Mouse (Mus musculus) heart, postnatal 4 days (tissue): ENCODE measurements around the gene Slc16a12. TPM values are rescaled to one million over a fixed set of nuclear protein-coding genes. Genes with fewer than 3 reads are reported as not detected.

Experiments
- DNase-seq: peaks from one replicate; pipeline ENCODE4 v3.0.0; 2021
- total RNA-seq, 2 experiments: library from RNA; stranded (reverse); gene quantifications; 2 replicates each; pipeline ENCODE4 v1.2.3; 2021

The Slc16a12 gene
- total RNA-seq, 2 experiments from 2014 or later = 13.3 to 13.4 TPM

DNA sequence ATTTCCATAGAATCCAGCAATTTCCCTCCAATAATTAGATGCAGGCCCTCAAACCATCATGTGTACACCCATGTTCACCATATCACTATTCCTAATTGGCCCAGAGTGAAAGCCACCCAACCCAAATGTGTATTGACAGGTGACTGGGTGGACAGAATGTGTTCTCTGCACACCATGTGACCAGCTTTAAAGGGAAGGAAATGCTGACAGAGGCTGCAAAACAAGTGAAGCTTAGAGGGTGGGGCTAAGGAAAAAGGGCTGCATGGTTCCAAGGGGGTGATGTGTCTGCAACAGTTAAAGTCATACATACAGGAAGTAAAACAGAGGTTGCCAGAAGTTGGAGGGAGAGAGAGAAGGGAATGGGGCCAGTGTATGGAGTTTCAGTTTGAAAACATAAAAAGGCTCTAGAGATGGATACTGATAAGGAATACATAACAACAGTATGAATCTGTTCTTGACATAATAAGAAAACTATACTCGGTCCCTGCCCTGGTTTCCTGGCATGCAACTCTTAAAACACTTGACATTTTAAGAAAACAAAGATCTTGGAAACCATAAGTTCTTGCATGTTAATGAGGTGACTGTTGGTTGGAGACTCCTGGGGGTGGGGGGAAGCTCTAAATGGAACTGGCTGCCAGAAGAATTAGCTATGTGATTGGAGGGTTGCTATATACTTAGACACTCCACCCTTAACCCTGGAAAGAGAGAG, 20.7 kb downstream of the Slc16a12 start:
- no peak for DNase-seq

DNA sequence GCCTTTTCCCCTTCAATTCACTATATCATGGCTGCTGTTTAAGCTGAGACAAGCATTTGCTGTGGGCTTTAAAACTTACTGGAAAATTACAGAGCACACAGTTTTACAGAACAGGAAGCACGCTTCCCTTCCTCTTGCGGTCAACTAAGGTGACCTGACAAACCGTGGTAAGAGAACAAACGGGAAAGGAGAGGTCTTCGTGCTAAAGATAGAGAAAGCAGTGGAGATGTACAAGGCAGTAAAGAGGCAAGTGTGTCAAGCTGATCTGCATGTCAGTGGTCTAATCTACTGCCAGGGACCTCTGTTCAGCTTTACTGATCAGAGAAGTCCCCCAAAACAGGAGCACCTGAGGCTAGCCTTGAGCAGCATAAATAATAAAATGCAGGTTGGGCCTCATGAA, 21.7 kb downstream of the Slc16a12 start:
- DNase-seq = no peak

DNA sequence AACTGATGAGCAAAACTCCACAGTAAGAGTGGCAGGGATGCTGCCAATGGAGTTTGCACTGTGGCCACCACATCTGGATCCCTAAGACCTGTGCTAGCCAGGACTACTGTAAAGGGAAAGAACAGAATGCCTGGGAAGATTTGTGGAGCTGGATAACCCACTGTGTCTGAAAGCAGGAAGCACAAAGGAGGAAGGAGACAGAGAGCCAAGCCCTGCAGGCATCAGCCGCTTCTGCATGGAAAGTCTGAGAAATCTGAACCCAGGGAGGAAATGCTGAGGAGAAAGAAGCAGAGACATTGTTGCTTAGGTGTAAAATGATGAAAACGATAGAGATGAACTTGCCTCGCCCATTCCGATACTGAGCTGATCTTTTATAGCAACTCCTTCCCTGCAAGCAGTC, 22.5 kb downstream of the Slc16a12 start:
- DNase-seq = no peak

DNA sequence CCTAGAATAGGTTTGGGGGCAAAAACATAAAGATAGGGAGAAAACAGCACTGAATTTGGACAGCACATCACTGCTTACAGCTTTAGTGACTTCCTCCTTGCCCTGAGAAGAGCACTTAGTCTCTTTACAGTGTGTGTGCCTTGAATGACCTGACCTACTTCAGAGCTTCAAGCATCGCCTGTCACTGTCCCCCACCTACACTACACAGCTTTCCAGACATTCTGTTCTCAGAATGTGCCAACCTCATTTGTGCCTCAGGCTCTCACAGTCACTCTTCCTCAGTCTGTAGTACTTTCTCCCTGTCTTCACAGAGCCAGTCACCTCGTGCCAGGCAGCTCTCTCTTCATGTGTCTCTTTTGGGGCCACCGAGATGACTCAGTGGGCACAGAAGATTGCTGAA, 24.5 kb downstream of the Slc16a12 start:
- no peak for DNase-seq

DNA sequence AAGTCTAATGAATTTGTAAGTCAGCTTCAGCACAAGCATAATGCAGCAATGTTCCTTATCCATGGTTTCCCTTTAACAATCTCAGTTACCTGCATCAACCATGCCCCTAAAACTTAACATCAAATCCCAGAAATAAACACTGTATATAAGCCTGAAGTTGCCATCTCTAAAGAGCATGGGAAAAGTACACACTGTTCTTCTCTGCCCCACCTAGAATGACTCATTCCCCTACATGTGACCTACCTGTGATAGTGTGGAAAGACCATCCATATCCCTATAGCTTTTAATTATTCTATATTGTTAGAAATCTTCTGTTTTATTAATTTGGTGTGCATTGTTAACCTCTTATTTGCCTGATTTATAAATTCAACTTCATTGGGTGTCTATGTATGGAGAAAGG, 27.0 kb downstream of the Slc16a12 start:
- no peak for DNase-seq

DNA sequence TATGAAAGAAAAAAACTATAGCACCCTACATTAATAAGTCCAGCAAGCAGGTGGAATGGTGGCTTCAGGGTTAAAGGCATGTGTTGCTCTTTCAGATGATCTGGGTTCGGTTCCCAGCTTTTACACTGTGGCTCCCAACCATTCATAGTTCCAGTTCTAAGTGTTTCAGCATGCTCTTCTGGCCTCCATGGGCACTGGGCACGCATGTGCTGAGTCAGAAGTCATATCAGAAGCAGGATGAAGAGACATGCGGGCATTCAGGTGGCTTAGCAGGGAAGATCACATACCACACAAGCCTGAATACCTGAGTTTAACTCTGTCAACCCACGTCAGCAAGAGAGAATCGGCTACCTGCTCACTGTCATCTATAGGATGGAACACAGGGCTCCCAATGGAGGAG, 28.1 kb downstream of the Slc16a12 start:
- DNase-seq = no peak

DNA sequence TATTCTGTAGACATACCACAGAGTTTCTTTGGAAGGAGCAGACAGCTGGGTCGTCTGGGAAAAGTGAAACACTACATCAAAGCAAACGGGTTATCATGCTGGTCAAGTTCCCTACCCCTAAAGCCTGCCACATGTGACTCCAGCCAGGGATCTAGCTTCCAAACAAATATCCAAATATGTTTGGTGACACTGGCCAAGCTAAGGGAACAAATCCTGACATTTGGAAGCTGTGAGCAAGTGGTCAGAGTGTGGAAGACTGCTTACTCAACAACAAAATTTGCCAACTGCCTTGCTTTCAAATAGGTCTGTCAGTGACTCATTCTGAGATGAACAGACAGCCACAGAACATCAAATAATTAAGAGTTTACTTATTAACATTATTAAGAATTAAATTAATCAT, 28.6 kb downstream of the Slc16a12 start:
- DNase-seq = no peak

DNA sequence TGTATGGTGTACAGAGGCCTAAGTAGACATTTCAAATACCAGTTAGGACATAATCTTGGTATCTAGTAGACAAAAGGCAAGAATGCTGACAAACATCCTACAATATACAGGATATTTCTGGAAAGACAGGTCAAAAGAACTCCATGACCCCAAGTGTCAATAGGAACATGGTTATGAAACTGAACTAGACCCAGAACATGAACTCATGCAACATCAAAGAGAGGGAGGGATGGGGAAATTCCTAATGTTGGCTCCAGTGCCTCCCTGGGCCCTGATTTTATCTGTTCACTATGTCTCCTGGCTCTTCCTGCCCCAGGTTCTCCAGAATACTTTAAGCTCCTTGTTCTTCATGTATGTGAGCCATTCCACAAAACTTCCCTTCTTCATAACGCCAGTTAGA, 31.2 kb downstream of the Slc16a12 start:
- no peak for DNase-seq

DNA sequence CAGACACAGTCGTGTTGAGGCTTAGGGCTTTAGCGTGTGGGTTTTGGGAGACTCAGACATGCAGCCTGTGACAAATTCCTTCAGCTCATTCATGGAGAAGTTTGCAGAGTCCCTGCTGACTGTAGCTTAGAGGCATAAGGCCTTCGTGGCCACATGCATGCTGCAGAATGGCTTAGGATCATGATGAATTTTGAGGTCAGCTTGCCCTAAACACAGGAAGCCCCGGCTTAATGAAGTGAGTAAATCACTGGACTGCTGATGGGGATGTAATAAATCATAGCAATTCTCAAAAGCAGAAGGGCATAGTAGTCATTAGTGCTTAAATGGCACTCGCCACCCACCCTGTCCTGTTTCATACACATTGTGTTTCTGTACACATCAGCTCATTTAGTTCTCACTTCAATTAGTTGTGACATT, 32.8 kb downstream of the Slc16a12 start:
- no peak for DNase-seq

DNA sequence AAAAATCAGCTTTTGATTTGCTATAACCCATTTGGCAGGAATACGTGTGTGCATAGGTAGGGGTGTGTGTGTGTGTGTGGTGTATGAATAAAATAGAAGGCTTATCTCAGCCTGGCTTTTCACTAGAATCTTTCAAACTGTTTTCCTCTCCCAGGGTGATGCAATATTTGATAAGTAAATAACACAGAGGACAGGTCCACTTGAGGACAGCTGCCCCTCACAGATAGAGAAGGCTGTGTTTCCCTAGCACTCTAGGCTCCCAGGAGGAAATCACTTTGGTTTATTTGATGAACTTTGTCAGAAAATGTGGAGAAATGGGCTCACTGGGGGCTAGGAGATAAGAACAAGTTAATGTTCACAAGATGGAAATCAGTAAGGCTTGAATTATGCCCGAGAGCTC, 35.0 kb downstream of the Slc16a12 start:
- no peak for DNase-seq

DNA sequence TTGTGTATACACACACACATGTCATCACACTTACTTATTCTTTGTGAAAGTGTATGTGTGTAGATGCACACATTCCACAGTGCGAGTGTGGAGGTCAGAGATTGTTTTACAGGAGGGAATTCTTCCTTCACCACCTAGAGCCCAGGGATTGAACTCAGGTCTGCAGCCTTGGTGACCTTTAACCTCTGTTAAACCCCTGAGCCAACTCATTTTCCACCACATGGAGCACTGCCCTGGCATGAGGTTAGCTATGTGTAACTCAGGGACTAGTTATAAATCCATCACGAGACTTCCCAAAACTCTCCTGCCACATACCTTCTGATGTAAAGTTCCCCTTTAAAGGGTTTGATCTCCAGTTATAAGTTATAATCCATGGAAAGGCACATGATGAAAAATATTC, 38.9 kb downstream of the Slc16a12 start:
- no peak for DNase-seq

DNA sequence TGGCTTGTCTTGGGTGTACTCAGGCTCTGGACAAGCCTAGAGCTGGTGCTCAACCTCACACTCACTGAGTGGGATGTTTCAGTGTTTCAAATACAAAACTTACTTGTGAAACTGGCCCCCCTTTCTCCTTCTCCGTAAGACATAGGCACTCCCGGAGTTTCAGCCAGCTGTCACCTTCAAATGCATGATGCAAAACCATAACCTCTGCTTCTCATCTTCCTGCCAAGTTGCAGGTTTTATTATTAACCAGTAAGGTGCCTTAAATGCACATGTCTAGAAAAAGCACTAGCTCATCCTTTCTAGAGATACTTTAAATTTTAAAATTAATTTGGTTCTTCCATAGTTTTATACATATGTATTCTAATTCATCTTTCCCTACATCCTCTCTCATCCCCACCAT, 39.5 kb downstream of the Slc16a12 start:
- DNase-seq = no peak

DNA sequence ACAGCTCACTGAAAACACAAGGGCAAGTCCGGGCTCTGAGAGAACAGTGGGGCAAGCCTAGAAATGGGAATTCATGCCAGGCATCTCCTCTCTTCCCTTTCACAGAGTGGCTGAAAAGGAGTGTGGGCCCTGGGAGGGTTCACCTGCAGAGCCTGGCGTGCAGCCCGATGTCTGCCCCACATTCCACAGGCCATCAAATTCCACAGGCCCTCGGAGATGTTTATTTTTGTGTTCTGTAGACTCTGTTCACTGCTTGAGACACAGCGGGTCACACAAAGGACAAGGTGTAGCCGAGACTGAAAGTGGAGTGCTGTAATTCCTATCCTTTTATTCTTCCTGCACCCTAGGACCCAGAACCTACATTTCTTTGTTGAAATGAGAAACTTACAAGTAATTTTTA, 40.8 kb downstream of the Slc16a12 start:
- DNase-seq = no peak

DNA sequence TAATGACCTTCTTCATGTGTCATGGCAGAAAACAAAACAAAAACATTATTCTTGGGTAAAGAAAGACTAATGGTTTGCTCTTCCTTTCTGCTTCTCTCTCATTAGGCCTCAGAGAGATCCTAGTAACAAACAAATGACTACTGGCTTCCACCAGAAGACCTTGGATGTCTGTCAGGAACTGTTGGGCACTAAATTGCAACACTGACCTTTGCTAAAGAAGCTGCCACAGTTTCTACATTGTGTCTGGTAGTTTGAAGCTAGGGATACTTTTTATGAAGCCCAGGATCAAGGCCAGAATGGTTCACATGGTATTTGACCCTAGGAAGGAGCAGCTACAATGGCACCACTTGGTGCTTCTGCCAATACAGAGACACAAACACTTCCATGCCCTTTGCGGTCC, 41.9 kb downstream of the Slc16a12 start:
- DNase-seq = no peak

DNA sequence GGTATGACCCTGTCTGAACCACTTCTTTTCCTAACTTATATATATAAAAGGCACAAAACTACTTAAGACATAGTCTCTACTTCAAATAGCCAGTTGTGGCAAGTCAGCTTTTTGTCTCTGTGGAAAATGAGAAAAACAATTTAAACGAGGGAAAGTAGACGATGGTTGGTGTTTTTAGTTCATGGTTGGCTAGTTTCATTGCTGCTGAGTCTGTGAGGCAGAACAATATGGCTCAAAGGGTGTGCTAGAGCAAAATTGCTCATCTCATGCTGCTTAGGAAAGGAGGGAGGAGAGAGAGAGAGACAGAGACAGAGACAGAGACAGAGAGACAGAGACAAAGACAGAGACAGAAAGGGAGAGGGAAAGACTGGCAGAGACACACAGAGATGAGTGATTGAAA, 47.8 kb downstream of the Slc16a12 start:
- no peak for DNase-seq

DNA sequence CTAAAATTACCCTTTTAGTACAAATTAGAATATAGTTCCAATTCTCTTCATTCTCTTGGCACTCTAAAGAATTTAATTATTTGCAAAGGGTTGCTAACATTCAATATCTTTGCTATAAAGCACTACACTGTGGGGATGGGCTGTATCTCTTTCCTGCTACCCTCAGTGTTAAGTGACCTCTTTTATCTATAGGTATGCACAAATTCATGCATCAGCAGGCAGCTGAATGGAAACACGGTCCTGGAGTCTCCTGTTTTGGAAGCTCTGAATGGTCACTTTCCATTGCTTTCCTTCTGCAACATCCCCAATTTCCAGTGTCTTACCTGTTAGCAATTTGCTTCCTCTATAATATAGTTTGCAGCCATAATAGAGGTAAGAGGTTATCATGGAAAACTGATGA, 48.2 kb downstream of the Slc16a12 start:
- no peak for DNase-seq

DNA sequence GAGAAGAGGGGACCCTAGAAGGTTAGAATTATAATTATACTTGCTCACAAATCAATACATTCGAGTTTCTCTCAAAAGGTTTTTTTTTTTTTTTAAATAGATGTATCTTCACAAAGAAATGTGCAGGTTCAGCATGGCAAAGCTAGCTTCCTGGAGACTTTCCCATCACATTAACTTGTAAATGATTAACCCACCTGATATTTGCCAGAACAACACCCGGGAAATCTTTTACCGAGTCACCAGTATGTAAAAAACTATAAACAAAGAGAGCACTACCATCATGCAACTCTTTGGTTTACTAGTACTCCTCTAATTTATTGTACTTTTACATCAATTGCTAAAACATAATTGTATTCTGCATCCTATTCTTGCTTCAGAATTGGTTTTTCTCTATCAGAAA, 48.7 kb downstream of the Slc16a12 start:
- DNase-seq = no peak

DNA sequence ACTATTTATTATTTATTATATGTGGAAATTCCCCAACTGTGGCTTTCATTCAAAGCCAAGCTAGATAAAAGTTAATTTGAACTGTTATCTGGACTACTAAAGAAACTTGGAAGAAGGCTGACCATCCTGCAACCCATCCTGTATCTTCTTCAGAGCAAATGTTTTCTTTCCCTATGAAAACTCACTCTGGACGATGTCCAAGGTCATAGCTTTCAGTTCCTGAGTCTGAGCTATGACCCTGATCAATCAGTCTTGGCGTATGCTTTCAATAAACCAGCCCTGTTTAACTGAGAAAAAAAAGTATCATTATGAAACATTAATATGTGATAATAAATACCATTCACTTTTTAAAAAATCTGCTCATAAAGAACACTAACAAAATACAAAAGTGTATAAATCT, 49.6 kb downstream of the Slc16a12 start:
- no peak for DNase-seq

DNA sequence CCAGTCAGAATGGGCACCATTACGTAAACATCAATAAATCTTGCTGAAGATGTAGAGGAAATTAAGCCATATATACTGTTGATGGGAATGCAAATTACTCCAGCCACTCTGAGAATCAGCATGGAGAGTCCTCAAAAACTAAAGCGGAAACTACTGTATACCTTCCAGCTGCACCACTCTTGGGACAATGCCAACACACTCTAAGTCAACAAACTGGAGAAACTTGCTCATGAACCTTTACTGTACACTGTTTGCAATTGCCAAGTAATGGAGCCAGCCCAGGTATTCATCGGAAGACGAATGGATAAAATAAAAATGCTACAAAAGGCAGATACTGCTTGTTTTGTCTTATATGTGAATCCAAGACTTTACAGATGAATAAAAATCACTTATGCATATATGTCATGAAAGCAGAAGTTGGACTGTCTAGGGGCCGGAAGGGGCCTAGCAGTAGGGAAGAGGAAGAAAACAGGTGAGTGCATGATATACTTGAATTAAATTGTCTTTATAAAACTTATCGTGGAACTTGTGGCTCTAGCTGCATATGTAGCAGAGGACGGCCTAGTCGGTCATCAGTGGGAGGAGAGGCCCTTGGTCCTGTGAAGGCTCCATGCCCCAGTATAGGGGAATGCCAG, 50.6 kb downstream of the Slc16a12 start:
- DNase-seq = no peak

DNA sequence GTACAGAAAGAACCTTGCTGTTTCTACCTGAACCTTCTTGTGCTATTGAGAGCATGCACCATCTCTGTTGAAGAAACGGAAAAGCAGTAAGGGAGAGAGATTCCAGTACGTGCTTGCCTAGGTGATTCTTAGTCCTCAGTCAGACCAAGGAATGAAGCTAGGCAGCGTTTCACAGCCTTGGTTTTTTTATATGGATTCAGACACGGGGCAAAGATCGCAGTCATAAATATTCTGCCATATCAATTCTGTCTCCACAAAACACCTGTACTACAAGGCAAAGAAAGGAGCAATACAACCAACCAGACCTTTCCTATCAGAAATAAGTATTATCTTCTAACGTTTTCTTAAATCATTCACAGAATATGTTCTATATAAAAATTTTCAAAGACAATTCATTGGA, 55.7 kb downstream of the Slc16a12 start:
- DNase-seq = no peak

DNA sequence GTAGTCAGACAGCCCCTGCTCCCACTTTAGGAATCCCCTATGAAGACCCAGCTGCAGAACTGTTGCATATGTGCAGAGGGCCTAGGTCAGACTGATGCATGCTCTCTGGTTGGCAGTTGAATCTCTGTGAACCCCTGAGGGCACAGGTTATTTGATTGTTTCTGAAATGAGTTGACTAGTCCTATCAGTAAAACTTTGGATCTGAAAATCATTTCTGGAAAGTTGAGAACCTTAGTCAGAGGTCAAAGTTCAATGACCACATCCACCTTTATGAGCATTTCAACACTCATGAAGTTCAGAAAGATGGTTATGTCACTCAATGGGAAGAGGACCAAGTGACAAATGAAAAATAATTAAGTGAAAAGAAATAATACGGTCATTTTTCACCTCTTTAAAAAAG, 61.6 kb downstream of the Slc16a12 start:
- no peak for DNase-seq

DNA sequence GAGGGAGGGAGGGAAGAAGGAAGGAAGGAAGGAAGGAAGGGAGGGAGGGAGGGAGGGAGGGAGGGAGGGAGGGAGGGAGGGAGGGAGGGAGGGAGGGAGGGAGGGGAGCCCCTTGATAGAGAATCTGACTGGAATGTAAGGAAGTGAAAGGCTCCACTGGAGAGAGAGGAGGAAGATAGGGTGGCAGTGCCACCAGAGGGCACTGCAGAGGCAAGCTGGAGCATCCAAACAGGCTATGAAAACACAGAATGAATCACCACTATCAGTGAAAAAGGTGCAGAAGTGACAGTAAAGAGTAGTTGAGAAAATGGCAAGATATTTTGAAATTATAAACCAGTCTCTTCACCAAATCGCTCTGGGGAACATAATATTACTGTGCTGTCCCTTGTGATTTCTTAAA, 62.2 kb downstream of the Slc16a12 start:
- DNase-seq = peak; percentile 57

DNA sequence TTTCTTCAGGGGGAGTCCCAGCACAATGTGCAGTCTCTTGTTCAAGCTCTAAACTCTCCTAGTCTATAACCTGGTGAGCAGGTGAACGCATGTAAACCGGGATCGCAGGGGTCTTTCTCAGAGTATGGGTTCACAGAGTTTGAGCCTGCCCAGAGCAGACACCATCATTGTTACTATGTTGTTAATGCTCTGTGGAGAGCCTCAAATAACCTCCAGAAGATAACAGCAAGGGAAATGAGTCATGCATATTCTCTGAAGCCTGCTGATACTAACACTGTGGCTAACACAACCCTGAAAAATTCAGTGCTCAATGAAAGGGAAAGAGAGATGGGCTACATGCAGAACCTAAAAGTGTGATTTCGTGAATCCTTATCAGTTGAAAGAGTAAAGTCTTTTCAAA, 68.7 kb downstream of the Slc16a12 start:
- DNase-seq = no peak

DNA sequence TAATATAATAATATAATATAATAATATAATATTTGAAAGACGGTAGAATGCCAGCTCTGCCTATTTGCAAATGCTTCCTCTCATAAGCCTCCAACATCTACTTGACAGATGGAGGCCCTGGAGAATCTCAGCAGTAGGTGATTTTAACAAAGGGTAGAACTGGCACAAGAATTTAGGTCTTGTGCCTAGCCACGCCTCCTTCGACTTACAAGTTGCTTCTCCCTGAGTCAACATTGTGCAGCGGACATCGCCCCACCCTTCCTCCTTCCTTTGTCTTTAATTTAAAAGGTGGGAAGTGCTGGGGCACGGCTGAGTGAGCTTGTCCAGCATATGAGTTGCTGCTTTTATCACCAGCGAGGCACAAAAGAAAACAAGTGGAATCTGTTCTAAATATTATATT, 73.6 kb downstream of the Slc16a12 start:
- DNase-seq = peak; percentile 20

DNA sequence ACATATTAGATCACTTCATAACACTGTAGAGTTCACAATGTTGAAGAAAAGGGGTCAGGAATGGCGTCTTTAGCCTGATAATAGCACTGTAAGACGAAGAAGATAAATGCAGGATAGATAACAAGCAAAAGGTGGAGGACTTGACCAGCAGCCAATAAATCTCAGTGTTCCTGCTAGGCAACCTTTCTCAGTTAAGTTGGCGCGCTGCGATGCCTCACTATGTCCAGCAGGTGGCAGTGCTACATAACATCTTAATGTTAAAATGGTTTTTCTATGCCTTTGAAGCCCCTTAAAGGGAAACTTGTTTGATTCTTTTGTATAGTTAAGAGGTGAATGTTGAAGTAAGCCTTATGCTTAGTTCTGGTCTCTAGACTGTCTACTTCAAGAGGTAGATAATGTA, 81.0 kb downstream of the Slc16a12 start:
- DNase-seq = peak; percentile 82
